ENCODE assay signal across 27 mouse cellular contexts in genomic region chr2:172792555-172792954, GRCm38 (mm10).
DNase-seq lines count a peak whose midpoint lies in the region; ATAC-seq and TF ChIP-seq lines count a peak whose summit lies in the region.
"Had no signal": no experiment of that assay in that cellular context is flagged by ENCODE, and none has a peak within 500 bp of the region (broad histone marks: within the 10 kb centered on the region; RNA-seq: fewer than 3 reads in every experiment).

No protein-coding gene starts in this region.

- H3K4me1 ChIP-seq in forebrain, embryonic 14.5 days (ENCODE audit: control insufficient read depth, insufficient read depth, low read length) = peaks cover 14% of the 10 kb centered on the region
- H3K4me1 ChIP-seq in forebrain, postnatal 0 days (ENCODE audit: insufficient read depth) = 0 out of 2 replicates have a peak, but pooled peaks cover 6% of the 10 kb centered on the region
- 0 out of 2 replicates have a peak, but pooled peaks cover 2% of the 10 kb centered on the region for H3K4me1 ChIP-seq in liver, postnatal 0 days (ENCODE audit: insufficient read depth)

- 52% methylated on average over 10 of the region's 10 CpGs for WGBS in forebrain, embryonic 14.5 days
- 43% methylated on average over 10 of the region's 10 CpGs for WGBS in forebrain, postnatal 0 days
- WGBS in liver, postnatal 0 days (ENCODE audit: insufficient replicate concordance) = 74% methylated on average over 10 of the region's 10 CpGs

- H3K4me3 ChIP-seq in forebrain, embryonic 14.5 days (ENCODE audit: low read depth, low read length) = no peak overlapping the region
- no peak overlapping the region for H3K4me3 ChIP-seq in forebrain, postnatal 0 days (ENCODE audit: low read depth, low read length)
- H3K4me3 ChIP-seq in liver, postnatal 0 days (ENCODE audit: low read depth, low read length) = no peak overlapping the region
- H3K4me3 ChIP-seq: embryonic facial prominence, embryonic 10.5 days; embryonic facial prominence, embryonic 15.5 days; forebrain, embryonic 12.5 days; limb, embryonic 13.5 days had no signal

- no peak overlapping the region for H3K27ac ChIP-seq in forebrain, embryonic 14.5 days (ENCODE audit: low read depth, low read length)
- H3K27ac ChIP-seq in forebrain, postnatal 0 days (ENCODE audit: low read depth, low read length) = no peak overlapping the region
- no peak overlapping the region for H3K27ac ChIP-seq in liver, postnatal 0 days (ENCODE audit: low read depth)
- H3K27ac ChIP-seq: embryonic facial prominence, embryonic 10.5 days; embryonic facial prominence, embryonic 15.5 days; forebrain, embryonic 12.5 days; limb, embryonic 13.5 days had no signal

- no peak for ATAC-seq in forebrain, embryonic 14.5 days
- no peak for ATAC-seq in forebrain, postnatal 0 days
- ATAC-seq in liver, postnatal 0 days = no peak
- ATAC-seq: Patski had no signal

- intact Hi-C loops in left cerebral cortex, postnatal 4 days (cut with DNase I) = no loop called here

- no peaks in the 10 kb centered on the region for H3K27me3 ChIP-seq in forebrain, embryonic 14.5 days (replicated peaks; ENCODE audit: control insufficient read depth, insufficient read depth, low read length)
- H3K27me3 ChIP-seq in forebrain, postnatal 0 days (ENCODE audit: insufficient read depth, low read length) = peaks cover 8% of the 10 kb centered on the region; the same call in 1 of the 2 replicates
- H3K27me3 ChIP-seq in liver, postnatal 0 days (ENCODE audit: insufficient read depth, low read length) = peaks cover 18% of the 10 kb centered on the region

- no peak for TF ChIP-seq CTCF in forebrain, postnatal 0 days (IDR thresholded peaks at IDR 0.05; ENCODE audit: low read depth)
- no peak for TF ChIP-seq CTCF in liver, postnatal 0 days (IDR thresholded peaks at IDR 0.05; ENCODE audit: low read depth)

- no peaks in the 10 kb centered on the region for H3K36me3 ChIP-seq in forebrain, embryonic 14.5 days (ENCODE audit: control insufficient read depth, insufficient read depth, low read length)
- no peaks in the 10 kb centered on the region for H3K36me3 ChIP-seq in forebrain, postnatal 0 days (ENCODE audit: insufficient read depth)
- no peaks in the 10 kb centered on the region for H3K36me3 ChIP-seq in liver, postnatal 0 days (replicated peaks; ENCODE audit: insufficient read depth, low read length)
- H3K36me3 ChIP-seq: embryonic facial prominence, embryonic 10.5 days; embryonic facial prominence, embryonic 15.5 days; forebrain, embryonic 12.5 days; limb, embryonic 13.5 days had no signal

- peak; percentile 60 for DNase-seq in forebrain, embryonic 14.5 days (ENCODE audit: low spot score)
- DNase-seq in forebrain, postnatal 0 days = no peak
- peak; percentile 33 for DNase-seq in left cerebral cortex, postnatal 4 days
- DNase-seq in left cerebral cortex, adult 8-10 months (ENCODE audit: low spot score in 2 of 2) = no peak
- peak; percentile 67 for DNase-seq in R1 (ENCODE audit: low read depth, low spot score)
- DNase-seq in embryo, embryonic 10.5 days (ENCODE audit: low spot score) = peak; percentile 47
- no peak for DNase-seq in adrenal gland, postnatal 10 days
- no peak for DNase-seq in liver, postnatal 0 days
- DNase-seq: adrenal gland, postnatal 36 days; cerebellum, adult 11 months; cerebellum, adult 9-10 months; cerebellum, postnatal 36 days; gastrocnemius, postnatal 14 days; heart, postnatal 14 days; kidney, adult 2 months; kidney, postnatal 4 days; lung, postnatal 36 days; retina, postnatal 1 day; right cerebral cortex, postnatal 25 days; spleen, adult 18-20 months; thymus, postnatal 25 days had no signal

- no peak overlapping the region for H3K4me2 ChIP-seq in forebrain, embryonic 14.5 days (ENCODE audit: low read length)
- no peak overlapping the region for H3K4me2 ChIP-seq in forebrain, postnatal 0 days (ENCODE audit: low read depth)
- H3K4me2 ChIP-seq in liver, postnatal 0 days (ENCODE audit: low read depth, low read length) = no peak overlapping the region
- H3K4me2 ChIP-seq: embryonic facial prominence, embryonic 15.5 days; forebrain, embryonic 12.5 days; limb, embryonic 13.5 days; liver, embryonic 11.5 days had no signal

- TF ChIP-seq EP300 in liver, postnatal 0 days (IDR thresholded peaks at IDR 0.05; ENCODE audit: low read depth) = no peak

- H3K9me3 ChIP-seq in forebrain, embryonic 14.5 days (replicated peaks; ENCODE audit: control insufficient read depth, low read length) = no peaks in the 10 kb centered on the region
- H3K9me3 ChIP-seq in forebrain, postnatal 0 days (ENCODE audit: low read length) = no peaks in the 10 kb centered on the region
- H3K9me3 ChIP-seq in liver, postnatal 0 days (ENCODE audit: low read length) = no peaks in the 10 kb centered on the region
- H3K9me3 ChIP-seq: embryonic facial prominence, embryonic 15.5 days; forebrain, embryonic 12.5 days; limb, embryonic 13.5 days had no signal

- no peak overlapping the region for H3K9ac ChIP-seq in forebrain, embryonic 14.5 days (ENCODE audit: low read length)
- no peak overlapping the region for H3K9ac ChIP-seq in forebrain, postnatal 0 days
- no peak overlapping the region for H3K9ac ChIP-seq in liver, postnatal 0 days (replicated peaks)
- H3K9ac ChIP-seq: embryonic facial prominence, embryonic 15.5 days; forebrain, embryonic 12.5 days; limb, embryonic 13.5 days had no signal

Comparison
In these comparisons a context has a peak if more than half of its experiments do, and no peak if none do; other contexts are left out.
1. DNase-seq: peak in forebrain, embryonic 14.5 days (single experiment), left cerebral cortex, postnatal 4 days (single experiment), R1 (single experiment) and embryo, embryonic 10.5 days (single experiment); none in forebrain, postnatal 0 days (single experiment), left cerebral cortex, adult 8-10 months (0 of 2), adrenal gland, postnatal 10 days (single experiment) and liver, postnatal 0 days (single experiment).